Mouse (Mus musculus) adrenal gland, postnatal 10 days (tissue): Measurements from ENCODE around the gene Amdhd1. TPM values are rescaled to one million over a fixed set of nuclear protein-coding genes. Genes with fewer than 3 reads are reported as not detected.
A peak's percentile ranks its signal among the peaks of the same experiment; 100 is the strongest.

Source experiments
- DNase-seq: peaks from one replicate; pipeline ENCODE4 v3.0.0; 2021; ENCODE audit warnings: mixed read lengths
- total RNA-seq, 2 experiments: library from RNA; stranded (reverse); gene quantifications; 2 replicates each; pipeline ENCODE4 v1.2.3; 2021

Gene Amdhd1
- total RNA-seq, 2 experiments from 2014 or later, result 4.7 to 11.4 TPM

DNA sequence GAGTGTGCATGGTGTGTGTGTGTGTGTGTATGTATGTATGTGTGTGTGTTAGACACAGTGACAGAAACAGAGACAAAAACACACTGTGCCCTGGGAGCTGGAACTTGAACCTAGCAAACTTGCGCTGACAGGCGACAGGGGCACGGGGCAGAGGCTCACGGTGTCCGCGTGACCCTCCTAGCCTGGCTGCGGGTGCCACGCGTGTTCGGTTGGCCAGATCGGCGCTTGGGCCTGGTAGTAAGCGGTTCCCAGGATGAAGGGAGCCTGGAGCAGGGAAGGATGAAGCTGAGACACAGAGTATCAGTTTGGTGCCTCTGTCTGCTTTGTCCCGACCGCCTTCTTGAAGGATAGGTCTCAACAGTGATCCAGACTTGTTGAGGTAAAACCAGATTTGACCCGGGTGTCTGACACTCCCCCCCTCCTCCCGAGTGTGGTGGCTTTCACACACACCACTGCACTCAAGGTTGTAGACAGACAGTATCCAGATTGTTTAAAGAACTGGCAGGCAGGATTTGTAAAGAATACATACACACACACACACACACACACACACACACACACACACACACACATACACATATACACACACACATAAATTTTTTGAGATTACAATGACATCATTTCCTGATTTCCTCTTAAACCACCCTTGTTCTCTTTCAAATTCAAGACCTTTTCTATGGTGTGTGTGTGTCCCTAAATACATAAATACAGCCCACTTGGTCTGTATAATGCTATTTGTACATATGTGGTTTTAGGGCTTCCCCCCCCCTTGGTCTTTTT lies 788 bp upstream of the Amdhd1 start, which contains the start of gene Ccdc38:
TSS of gene Ccdc38 (plus strand) at position 202 of the 780 bp plus-strand sequence.
- peak; percentile 10 for DNase-seq

DNA sequence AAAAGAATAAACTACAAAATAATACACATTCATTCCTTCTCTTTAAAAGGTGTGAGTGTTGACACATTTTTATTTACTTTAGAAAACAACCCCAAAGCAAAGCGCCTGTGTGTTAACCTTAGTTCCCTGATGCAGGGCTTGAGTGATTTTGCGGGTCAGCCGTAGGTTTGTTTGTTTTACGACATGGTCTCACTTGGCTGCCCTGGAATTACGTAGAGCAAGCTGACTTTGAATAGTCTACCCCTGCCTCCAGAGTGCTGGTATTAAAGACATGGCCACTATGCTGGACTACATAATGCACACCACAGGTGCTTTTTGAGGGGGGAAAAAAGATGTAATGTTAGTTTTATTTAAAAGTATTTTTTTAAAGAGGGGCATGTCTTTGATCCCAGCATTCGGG lies 1.0 kb downstream of the Amdhd1 start:
- no peak for DNase-seq

DNA sequence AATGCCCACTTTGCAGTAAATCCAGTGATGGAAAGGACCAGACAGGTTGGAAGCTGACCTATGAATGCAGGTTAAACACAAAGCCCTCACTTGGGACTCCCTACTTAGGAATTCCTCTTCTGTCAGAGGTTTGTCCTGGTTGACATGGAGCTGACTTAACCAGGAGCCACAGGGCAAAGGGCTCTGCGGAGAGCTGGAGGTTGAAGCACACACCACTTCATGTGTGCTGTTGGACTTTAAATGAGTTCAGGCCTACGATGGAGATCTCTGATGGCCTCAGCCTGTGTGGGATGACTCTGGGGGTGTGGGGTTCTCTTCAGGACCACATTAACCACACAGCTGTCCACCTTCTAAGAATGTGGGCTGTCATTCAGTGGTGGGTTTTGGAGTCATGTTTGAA lies 1.5 kb downstream of the Amdhd1 start:
- DNase-seq, result no peak

GRCm38 (mm10) chr10:93525329-93525728 lies 14.5 kb downstream of the Amdhd1 start:
- DNase-seq, result no peak

DNA sequence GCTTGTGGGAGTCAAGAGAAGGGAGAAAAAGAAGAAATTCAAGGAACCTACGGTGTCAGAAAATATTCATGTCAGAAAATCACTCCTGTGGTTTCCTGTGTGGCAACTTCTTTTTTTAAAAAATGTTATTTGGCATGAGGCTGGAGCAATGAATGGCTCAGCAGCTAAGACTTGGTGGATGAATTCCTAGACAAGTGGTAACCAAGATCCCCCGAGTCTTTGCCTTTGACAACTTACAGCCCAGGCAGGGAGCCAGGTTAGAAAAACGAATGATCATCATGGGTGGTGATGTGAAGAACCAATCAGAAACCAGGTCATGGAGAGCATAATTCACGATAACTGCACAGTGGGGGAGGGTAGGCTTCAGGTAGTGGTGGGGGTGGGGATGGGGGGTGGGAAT lies 18.8 kb downstream of the Amdhd1 start:
- no peak for DNase-seq

GRCm38 (mm10) chr10:93519756-93520155 lies 20.1 kb downstream of the Amdhd1 start:
- no peak for DNase-seq

DNA sequence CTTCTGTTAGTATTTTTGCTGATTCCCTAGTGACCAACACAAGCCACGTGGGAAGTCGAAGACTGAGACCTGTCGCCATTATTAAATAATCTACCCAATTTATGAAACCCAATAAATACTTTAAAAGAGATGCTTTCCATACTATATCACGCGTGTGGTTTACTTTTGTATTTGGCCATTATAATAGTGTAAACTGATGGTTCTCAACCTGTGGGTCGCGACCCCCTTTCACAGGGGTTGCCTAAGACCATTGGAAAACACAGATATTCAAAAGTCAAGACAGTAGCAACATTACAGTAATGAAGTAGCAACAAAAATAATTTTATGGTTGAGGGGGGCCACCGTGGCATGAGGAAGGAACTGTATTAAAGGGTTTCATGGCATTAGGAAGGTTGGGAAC lies 20.7 kb downstream of the Amdhd1 start:
- DNase-seq, result no peak

DNA sequence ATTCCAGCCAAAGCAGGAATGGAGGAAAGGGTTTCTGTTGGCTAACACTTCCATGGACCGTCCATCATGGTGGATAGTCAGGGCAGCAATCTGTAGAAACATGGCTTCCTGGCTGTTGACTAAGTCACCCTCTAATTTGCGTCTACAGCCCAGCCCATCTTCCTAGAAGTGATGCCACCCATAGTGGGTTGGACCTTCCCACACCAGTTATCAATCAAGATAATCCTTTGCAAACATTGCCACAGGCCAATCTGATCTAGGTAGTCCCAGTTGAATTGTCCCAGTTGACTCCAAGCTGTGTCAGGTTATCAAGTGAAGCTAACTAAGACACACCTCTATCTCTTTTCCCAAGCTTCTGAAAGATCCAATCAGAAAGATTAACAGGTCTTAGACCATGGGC lies 21.2 kb downstream of the Amdhd1 start:
- no peak for DNase-seq

- DNase-seq, result no peak
These were observed 21.6 kb downstream of the Amdhd1 start for GRCm38 (mm10) chr10:93518186-93518585.

- no peak for DNase-seq
These were observed 22.1 kb downstream of the Amdhd1 start for GRCm38 (mm10) chr10:93517754-93518153.

DNA sequence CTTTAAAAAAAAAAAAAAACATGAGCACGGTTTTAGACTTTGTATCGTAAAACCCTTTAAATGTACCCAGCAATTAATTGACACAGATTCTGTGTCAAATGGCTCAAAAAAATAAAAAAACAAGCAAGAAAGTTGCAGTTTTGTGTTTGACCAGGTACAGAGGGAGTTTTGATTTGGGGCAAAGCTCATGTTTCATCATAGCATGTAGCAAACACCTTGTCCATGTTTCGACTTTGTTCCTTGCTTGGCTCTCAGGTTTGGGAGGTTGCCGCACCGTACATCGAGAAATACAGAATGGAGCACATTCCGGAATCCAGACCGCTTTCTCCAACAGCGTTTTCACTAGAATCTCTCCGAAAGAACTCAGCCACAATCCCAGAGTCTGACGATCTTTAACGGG lies 23.9 kb downstream of the Amdhd1 start:
- DNase-seq, result no peak

GRCm38 (mm10) chr10:93515419-93515818 lies 24.4 kb downstream of the Amdhd1 start:
- DNase-seq, result no peak

DNA sequence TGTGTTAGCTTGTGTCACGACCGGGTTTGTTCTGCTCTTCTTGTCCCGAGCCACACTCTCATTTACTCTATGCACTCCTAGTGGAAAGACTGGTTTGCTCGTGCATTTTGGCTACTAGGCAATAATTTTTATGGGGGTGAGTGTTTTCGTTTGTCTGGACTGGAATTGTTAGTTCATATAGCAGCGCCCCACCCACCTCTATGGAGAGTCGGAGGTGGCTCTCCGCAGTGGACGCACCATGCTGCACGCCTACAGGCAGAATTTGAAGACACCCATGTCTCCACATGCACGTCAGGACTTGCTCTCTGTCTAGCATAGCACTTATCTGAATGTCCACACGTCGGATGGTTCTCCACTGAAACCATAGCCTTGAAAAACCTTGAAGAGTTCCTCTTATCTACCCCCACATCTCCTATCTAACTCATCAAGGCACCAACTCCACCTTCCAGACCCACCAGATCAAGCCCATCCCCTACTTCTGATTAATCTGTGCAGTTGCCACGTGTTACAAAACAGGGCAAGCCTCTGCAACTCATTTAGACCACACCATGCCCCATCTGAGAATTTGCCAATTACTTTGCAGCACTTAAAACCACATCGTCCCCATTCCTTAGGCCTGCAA lies 30.2 kb downstream of the Amdhd1 start:
- no peak for DNase-seq

- no peak for DNase-seq
These were observed 31.4 kb downstream of the Amdhd1 start for GRCm38 (mm10) chr10:93508383-93508970.

DNA sequence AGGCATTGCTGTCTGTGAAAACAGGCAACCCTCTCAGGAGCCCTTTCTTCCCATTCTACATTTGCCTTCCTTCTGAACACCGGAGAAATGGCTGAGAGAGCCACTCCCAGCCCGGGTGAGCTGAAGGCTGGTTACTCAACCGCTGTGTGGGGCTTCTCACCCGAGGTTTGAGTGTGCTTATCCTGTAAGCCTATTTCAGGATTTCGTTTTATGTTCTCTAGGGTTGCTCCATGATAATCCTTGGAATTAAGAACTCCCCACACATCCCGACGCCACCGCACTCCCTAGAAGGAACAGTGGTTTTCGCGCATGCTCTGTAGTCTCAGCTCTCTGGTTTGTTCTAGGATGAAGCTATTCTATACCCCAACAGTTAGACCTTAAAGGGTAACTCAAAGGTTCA lies 38.5 kb downstream of the Amdhd1 start:
- no peak for DNase-seq

DNA sequence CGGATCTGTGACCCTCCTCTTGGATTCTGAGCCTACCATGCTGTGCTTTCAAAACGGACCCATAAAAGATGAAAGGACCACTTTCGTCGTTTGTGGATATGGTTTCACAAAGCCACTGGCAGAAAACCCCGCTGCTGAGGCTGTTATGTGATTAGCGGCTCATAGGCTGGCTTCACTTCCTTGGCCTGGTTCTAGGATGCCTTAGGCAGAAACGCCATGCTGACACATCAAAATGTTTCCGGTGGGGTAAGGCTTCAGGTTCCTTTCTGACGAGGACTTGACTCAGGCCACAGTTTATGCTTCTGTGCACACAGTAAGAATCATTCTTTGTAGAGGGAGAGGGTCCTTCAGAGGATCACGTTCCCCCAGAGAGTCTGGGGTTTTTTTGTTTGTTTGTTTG lies 39.0 kb downstream of the Amdhd1 start:
- DNase-seq, result no peak

GRCm38 (mm10) chr10:93490451-93490850 lies 49.4 kb downstream of the Amdhd1 start:
- no peak for DNase-seq

- peak; percentile 7 for DNase-seq
These were observed 51.0 kb downstream of the Amdhd1 start for GRCm38 (mm10) chr10:93488828-93489226.

- DNase-seq, result peak; percentile 61
These were observed 51.6 kb downstream of the Amdhd1 start, which contains the start of gene Hal for GRCm38 (mm10) chr10:93488066-93488827. Gene Hal (plus strand): TSS chr10:93488768.

DNA sequence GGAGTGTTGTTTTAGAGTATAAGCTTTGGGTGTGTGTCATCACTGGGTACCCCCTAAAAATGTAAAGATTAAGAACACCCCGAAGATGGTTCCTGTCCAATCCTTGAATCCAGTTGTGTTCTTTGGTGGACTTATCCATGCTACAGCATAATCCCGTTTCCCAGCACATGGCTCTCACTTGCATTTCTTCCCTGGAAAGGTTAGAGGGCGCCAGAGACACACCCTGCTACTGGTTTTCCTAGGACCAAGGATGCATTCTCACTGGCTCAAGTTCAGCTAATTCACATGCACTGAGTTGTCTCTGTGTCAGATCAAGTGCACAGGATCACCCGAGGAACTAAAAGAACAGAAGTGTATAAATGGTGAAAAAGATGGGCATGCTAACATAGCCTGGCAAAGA lies 53.2 kb downstream of the Amdhd1 start:
- DNase-seq, result peak; percentile 33

DNA sequence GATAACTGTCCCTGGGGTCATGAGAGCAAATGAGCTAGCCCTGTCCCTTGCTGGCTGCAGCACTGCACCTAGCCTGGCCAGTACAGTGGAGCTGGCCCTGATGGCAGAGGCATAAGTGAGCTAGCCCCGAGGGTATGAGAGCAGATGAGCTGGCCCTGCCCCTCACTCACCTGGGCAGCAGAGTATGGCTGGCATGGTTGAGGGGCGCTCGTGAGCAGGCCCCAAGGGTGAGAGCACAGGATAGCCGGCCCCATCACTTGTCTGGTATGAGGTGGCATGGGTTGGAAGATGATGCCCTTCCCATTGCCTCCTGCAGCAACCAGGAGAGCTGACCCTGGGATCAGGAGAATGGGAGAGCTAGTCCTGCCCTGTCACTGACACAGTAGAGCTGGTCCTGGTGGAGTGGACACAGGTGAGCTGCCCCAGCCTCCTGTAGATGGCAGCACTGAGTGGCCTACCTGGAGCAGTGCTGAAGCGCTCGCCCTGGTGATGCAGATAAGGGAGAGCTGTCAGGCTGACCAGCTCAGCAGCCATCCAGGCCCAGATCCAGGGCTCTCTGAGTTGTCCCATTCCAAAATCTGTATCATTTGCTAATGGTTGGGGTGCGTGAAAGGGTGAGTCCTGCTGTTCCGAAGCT lies 54.7 kb downstream of the Amdhd1 start:
- peak; percentile 52 for DNase-seq

DNA sequence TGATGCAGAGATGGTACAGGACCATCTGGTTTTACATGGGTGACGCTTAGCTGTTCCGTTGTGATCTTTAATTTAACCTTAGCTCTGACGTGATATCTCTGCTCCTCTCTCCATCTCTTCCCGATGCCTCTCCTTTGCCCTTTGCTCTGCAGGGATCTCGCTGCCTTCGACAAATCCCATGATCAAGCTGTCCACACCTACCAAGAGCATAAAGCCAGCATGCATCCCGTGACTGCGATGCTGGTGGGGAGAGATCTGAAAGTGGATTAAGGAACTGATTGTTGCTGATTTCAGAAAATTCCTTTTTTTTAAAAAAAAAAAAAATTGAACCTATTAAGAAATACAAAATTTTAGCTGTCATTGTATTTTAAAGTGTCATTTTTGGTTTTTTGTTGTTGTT lies 55.3 kb downstream of the Amdhd1 start:
- no peak for DNase-seq
